Mouse (Mus musculus): ENCODE measurements at regions not wholly inside any gene's neighbourhood (a gene's known extent, or its start where the extent isn't known, plus 50 kb on each side); places are given as distances from the start of the nearest gene placed in this dataset.
A peak's percentile ranks its signal among the peaks of the same experiment; 100 is the strongest.

GRCm38 (mm10) chr10:8136662-8137061, 180.6 kb upstream of the Tab2 start:
- Histone ChIP-seq H3K27me3 (ENCODE audit: insufficient read depth, low read length) (no peaks in the 10 kb centered on the region), H3K9me3 (ENCODE audit: low read length) (peaks cover 4% of the 10 kb centered on the region; the same call in 1 of the 2 replicates), H3K4me3 (replicated peaks; ENCODE audit: low read length) (no peak overlapping the region), H3K36me3 (ENCODE audit: insufficient read depth, low read length) (no peaks in the 10 kb centered on the region), H3K4me1 (replicated peaks; ENCODE audit: low read depth, low read length) (peaks cover 22% of the 10 kb centered on the region)
- TF ChIP-seq POU5F1 (IDR thresholded peaks at IDR 0.05; ENCODE audit: borderline replicate concordance, low read length) = no peak
- TF ChIP-seq CTCF (conservative IDR thresholded peaks at IDR 0.05; ENCODE audit: low read length) = no peak
- no peak for TF ChIP-seq NANOG (IDR thresholded peaks at IDR 0.05; ENCODE audit: borderline replicate concordance, low read length)

- H3K27me3 ChIP-seq (ENCODE audit: insufficient read depth, low read length) = peaks cover 6% of the 10 kb centered on the region; the same call in 1 of the 2 replicates
- no peak overlapping the region for H3K4me3 ChIP-seq (replicated peaks; ENCODE audit: low read length)
- no peaks in the 10 kb centered on the region for H3K36me3 ChIP-seq (ENCODE audit: insufficient read depth, low read length)
- peaks cover 4% of the 10 kb centered on the region; the same call in 1 of the 2 replicates for H3K9me3 ChIP-seq (ENCODE audit: low read length)
- no peak for TF ChIP-seq NANOG (IDR thresholded peaks at IDR 0.05; ENCODE audit: borderline replicate concordance, low read length)
- TF ChIP-seq POU5F1 (IDR thresholded peaks at IDR 0.05; ENCODE audit: borderline replicate concordance, low read length) = no peak
- TF ChIP-seq CTCF (conservative IDR thresholded peaks at IDR 0.05; ENCODE audit: low read length) = no peak
- H3K4me1 ChIP-seq (replicated peaks; ENCODE audit: low read depth, low read length) = peaks cover 36% of the 10 kb centered on the region
Observed at GRCm38 (mm10) chr10:8135272-8135671, 179.2 kb upstream of the Tab2 start.

GRCm38 (mm10) chr10:8134398-8134797, 178.4 kb upstream of the Tab2 start:
- TF ChIP-seq POU5F1 (IDR thresholded peaks at IDR 0.05; ENCODE audit: borderline replicate concordance, low read length) = no peak
- no peak for TF ChIP-seq NANOG (IDR thresholded peaks at IDR 0.05; ENCODE audit: borderline replicate concordance, low read length)
- TF ChIP-seq CTCF (conservative IDR thresholded peaks at IDR 0.05; ENCODE audit: low read length) = no peak
- Histone ChIP-seq H3K4me3 (replicated peaks; ENCODE audit: low read length) (no peak overlapping the region), H3K9me3 (ENCODE audit: low read length) (peaks cover 4% of the 10 kb centered on the region; the same call in 1 of the 2 replicates), H3K4me1 (replicated peaks; ENCODE audit: low read depth, low read length) (peaks cover 42% of the 10 kb centered on the region), H3K36me3 (ENCODE audit: insufficient read depth, low read length) (no peaks in the 10 kb centered on the region), H3K27me3 (ENCODE audit: insufficient read depth, low read length) (peaks cover 6% of the 10 kb centered on the region)

- peaks cover 4% of the 10 kb centered on the region; the same call in 1 of the 2 replicates for H3K9me3 ChIP-seq (ENCODE audit: low read length)
- H3K4me1 ChIP-seq (replicated peaks; ENCODE audit: low read depth, low read length) = peaks cover 42% of the 10 kb centered on the region
- H3K27me3 ChIP-seq (ENCODE audit: insufficient read depth, low read length) = peaks cover 6% of the 10 kb centered on the region
- no peaks in the 10 kb centered on the region for H3K36me3 ChIP-seq (ENCODE audit: insufficient read depth, low read length)
- no peak overlapping the region; the same call in 1 of the 2 replicates for H3K4me3 ChIP-seq (replicated peaks; ENCODE audit: low read length)
- TF ChIP-seq CTCF (conservative IDR thresholded peaks at IDR 0.05; ENCODE audit: low read length) = no peak
- no peak for TF ChIP-seq NANOG (IDR thresholded peaks at IDR 0.05; ENCODE audit: borderline replicate concordance, low read length)
- TF ChIP-seq POU5F1 (IDR thresholded peaks at IDR 0.05; ENCODE audit: borderline replicate concordance, low read length) = no peak
Observed at GRCm38 (mm10) chr10:8133451-8133952, 177.5 kb upstream of the Tab2 start.

GRCm38 (mm10) chr10:8132795-8133194, 176.8 kb upstream of the Tab2 start:
- no peaks in the 10 kb centered on the region for H3K36me3 ChIP-seq (ENCODE audit: insufficient read depth, low read length)
- peaks cover 6% of the 10 kb centered on the region for H3K27me3 ChIP-seq (ENCODE audit: insufficient read depth, low read length)
- TF ChIP-seq NANOG (IDR thresholded peaks at IDR 0.05; ENCODE audit: borderline replicate concordance, low read length) (no peak), CTCF (conservative IDR thresholded peaks at IDR 0.05; ENCODE audit: low read length) (no peak), POU5F1 (IDR thresholded peaks at IDR 0.05; ENCODE audit: borderline replicate concordance, low read length) (no peak)
- no peak overlapping the region; the same call in 1 of the 2 replicates for H3K4me3 ChIP-seq (replicated peaks; ENCODE audit: low read length)
- H3K4me1 ChIP-seq (replicated peaks; ENCODE audit: low read depth, low read length) = peaks cover 42% of the 10 kb centered on the region
- peaks cover 4% of the 10 kb centered on the region; the same call in 1 of the 2 replicates for H3K9me3 ChIP-seq (ENCODE audit: low read length)

- TF ChIP-seq NANOG (IDR thresholded peaks at IDR 0.05; ENCODE audit: borderline replicate concordance, low read length) (no peak), CTCF (conservative IDR thresholded peaks at IDR 0.05; ENCODE audit: low read length) (no peak), POU5F1 (IDR thresholded peaks at IDR 0.05; ENCODE audit: borderline replicate concordance, low read length) (no peak)
- Histone ChIP-seq H3K9me3 (ENCODE audit: low read length) (peaks cover 4% of the 10 kb centered on the region; the same call in 1 of the 2 replicates), H3K4me1 (replicated peaks; ENCODE audit: low read depth, low read length) (peaks cover 42% of the 10 kb centered on the region), H3K36me3 (ENCODE audit: insufficient read depth, low read length) (no peaks in the 10 kb centered on the region), H3K27me3 (ENCODE audit: insufficient read depth, low read length) (peaks cover 6% of the 10 kb centered on the region), H3K4me3 (replicated peaks; ENCODE audit: low read length) (peak overlapping the region; percentile 39; the same call in 1 of the 2 replicates)
Observed at GRCm38 (mm10) chr10:8130472-8131241, 174.6 kb upstream of the Tab2 start.

- peaks cover 6% of the 10 kb centered on the region for H3K27me3 ChIP-seq (ENCODE audit: insufficient read depth, low read length)
- no peak for TF ChIP-seq CTCF (conservative IDR thresholded peaks at IDR 0.05; ENCODE audit: low read length)
- TF ChIP-seq NANOG (IDR thresholded peaks at IDR 0.05; ENCODE audit: borderline replicate concordance, low read length) = no peak
- TF ChIP-seq POU5F1 (IDR thresholded peaks at IDR 0.05; ENCODE audit: borderline replicate concordance, low read length) = no peak
- H3K36me3 ChIP-seq (ENCODE audit: insufficient read depth, low read length) = no peaks in the 10 kb centered on the region
- peak overlapping the region; percentile 39; the same call in 1 of the 2 replicates for H3K4me3 ChIP-seq (replicated peaks; ENCODE audit: low read length)
- peaks cover 4% of the 10 kb centered on the region; the same call in 1 of the 2 replicates for H3K9me3 ChIP-seq (ENCODE audit: low read length)
- H3K4me1 ChIP-seq (replicated peaks; ENCODE audit: low read depth, low read length) = peaks cover 43% of the 10 kb centered on the region
Observed at GRCm38 (mm10) chr10:8130057-8130456, 174.0 kb upstream of the Tab2 start.

- H3K4me3 ChIP-seq (replicated peaks; ENCODE audit: low read length) = no peak overlapping the region
- H3K4me1 ChIP-seq (replicated peaks; ENCODE audit: low read depth, low read length) = 0 out of 2 replicates have a peak, but pooled peaks cover 3% of the 10 kb centered on the region
- peaks cover 1% of the 10 kb centered on the region; the same call in 1 of the 2 replicates for H3K9me3 ChIP-seq (ENCODE audit: low read length)
- no peaks in the 10 kb centered on the region for H3K27me3 ChIP-seq (ENCODE audit: insufficient read depth, low read length)
- no peak for TF ChIP-seq POU5F1 (IDR thresholded peaks at IDR 0.05; ENCODE audit: borderline replicate concordance, low read length)
- no peak for TF ChIP-seq NANOG (IDR thresholded peaks at IDR 0.05; ENCODE audit: borderline replicate concordance, low read length)
- TF ChIP-seq CTCF (conservative IDR thresholded peaks at IDR 0.05; ENCODE audit: low read length) = no peak
- no peaks in the 10 kb centered on the region for H3K36me3 ChIP-seq (ENCODE audit: insufficient read depth, low read length)
Observed at GRCm38 (mm10) chr10:8124124-8124523, 168.1 kb upstream of the Tab2 start.

Data from E14TG2a.4 (cell line).